Mouse (Mus musculus) kidney, postnatal 36 days (tissue): Measurements from ENCODE around the gene Stfa3.
"Not testable (repeated sequence)": the region's sequence is repeated elsewhere in the genome, so short reads cannot be mapped to it uniquely, and the experiment has no call there.

ENCODE experiments used
- DNase-seq, 2 experiments: peaks; one replicate each; pipeline ENCODE4 v3.0.0; 2021 to 2022; ENCODE audit warnings: mixed read lengths in 2 of 2

The Stfa3 gene

GRCm38 (mm10) chr16:36455342-36455802, at the start of gene Stfa3:
Stfa3 (minus strand) TSS chr16:36455392.
- DNase-seq: no peak

- no peak for DNase-seq
These were observed 47.1 kb upstream of the Stfa3 start for GRCm38 (mm10) chr16:36502286-36502685.

DNA sequence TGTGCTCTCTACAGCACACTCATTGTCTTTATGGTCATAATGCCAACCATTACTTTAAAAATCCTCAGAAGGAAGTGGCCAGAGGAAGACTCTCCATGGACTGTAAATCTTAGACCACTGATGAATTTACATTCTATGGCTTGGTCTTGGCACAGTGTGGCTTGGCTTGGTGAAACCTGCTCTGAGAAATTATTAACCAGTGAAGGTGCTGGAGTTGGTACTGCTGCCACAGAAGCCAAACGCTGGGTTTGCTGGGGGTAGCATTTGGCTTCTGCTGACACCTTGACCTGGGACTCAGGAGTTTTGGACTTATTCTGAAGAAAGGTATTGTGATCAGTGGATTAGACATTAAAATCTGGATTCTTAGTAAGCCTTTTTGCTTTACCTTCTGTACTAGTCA, 37.2 kb upstream of the Stfa3 start:
- peak; percentile 43 to 62 for DNase-seq

DNA sequence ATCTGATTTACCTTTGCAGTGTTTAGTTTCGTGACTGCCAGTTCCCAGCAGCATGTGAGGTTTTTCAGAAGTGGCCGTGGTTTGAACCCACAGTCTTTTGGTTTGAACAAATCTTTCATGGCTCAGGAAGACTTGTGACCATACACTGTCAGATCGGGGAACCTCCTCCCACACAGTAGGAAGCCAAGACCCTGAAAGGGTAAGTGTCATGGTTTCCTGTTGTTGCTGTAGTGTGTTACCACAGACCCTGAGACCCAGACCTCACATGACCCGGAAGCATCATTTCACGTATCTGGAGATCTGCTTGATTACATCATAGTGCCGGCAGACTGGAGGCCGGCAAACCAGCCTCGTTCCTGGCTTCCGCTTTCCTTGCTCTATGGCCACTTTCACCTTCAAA, 21.7 kb upstream of the Stfa3 start:
- no peak for DNase-seq

- DNase-seq: no peak
These were observed 20.3 kb upstream of the Stfa3 start for GRCm38 (mm10) chr16:36475530-36475929.

GRCm38 (mm10) chr16:36474849-36475248, 19.7 kb upstream of the Stfa3 start:
- no peak for DNase-seq

GRCm38 (mm10) chr16:36473217-36474216, 18.3 kb upstream of the Stfa3 start:
- DNase-seq: peak in 1 of 2 experiments; percentile 74

DNA sequence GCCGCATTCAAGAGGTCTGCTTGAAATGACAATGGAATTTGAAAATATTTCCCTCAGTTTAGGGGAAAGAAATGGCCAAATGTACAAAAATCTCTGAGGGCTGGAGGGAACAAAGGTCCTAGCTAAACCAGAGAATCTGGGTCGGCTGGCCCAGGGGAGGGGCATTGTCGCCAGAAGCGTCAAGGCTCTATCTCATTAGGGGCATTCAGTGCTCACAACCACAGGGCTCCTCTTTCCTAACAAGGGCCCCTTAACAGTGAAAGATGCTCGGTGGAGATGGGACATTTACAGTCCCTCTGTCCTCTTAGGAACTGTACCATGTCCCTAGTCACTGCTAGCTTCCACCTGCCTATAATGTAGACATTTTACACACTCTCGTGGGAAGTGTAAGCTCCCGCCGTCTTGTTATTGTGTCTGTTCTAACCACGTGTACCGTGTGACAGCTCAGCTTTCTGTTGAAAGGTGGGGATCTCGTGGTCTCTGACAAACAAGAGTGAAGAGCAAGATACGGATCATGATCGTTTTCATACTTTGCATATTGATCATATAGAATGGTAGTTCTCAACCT, 16.0 kb upstream of the Stfa3 start:
- no peak for DNase-seq

DNA sequence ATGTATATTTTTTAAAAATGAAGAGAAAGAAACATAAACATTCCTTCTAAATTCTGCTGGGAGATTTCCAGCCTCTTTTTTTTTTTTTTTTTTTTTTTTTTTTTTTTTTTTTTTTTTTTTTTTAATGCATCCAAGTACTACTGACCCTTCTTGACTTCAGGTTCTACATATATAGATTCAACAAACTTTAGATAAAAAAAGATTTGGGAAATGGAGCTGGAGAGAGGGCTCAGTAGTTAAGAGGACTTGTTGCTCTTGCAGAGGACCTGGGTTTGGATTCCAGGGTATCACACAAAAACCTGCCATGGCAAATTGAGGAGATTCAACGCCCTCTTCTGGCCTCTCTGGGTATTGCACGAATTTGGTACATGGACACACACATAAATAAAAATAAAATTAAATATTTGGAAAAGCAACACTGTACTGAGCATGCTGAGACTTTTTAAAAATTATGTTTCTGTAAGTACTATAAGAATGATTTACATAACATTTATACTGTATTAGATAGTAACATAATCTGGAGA, 14.8 kb upstream of the Stfa3 start:
- DNase-seq: peak in 1 of 2 experiments; percentile 70

GRCm38 (mm10) chr16:36469367-36469766, 14.2 kb upstream of the Stfa3 start:
- no peak for DNase-seq

GRCm38 (mm10) chr16:36468862-36469261, 13.7 kb upstream of the Stfa3 start:
- peak in 1 of 2 experiments; percentile 22 for DNase-seq

DNA sequence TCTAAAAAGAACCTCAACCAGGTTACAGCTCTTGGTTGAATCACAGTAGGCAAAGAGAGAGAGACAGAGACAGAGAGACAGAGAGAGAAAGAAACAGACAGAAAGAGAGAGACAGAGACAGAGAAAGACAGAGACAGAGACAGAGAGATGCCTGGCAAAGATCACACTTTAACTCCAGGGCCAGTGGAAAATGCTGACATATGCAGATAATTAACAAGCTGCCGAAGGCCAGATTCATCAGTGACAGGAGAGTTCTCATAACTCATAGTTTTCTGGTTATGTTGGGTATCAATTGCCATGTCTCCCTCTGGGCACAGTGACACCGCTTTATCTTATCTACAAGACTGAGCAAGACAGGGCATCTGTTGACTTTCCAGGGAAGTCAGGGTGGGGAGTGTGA, 12.7 kb upstream of the Stfa3 start:
- DNase-seq: no peak

DNA sequence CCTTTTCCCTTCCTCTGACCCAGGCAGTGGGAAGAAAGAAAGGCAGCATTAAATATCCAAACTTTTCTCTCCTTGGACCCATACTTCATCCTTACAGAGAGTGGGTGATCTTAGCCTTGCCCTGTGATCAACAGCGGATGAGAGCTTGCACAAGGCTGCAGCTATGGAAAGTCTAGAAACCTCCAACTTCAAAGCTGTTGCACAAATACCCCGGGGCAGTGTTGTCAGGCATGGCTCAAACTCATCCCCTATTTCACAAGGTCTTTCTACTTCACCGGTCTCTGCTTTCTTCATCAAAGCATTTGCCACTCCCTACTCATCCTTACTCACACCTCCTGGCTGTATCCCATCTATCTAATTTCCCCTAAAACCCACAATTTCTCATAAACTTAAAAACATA, 10.2 kb upstream of the Stfa3 start:
- no peak for DNase-seq

- DNase-seq: no peak
These were observed 8.9 kb upstream of the Stfa3 start for GRCm38 (mm10) chr16:36464076-36464475.

DNA sequence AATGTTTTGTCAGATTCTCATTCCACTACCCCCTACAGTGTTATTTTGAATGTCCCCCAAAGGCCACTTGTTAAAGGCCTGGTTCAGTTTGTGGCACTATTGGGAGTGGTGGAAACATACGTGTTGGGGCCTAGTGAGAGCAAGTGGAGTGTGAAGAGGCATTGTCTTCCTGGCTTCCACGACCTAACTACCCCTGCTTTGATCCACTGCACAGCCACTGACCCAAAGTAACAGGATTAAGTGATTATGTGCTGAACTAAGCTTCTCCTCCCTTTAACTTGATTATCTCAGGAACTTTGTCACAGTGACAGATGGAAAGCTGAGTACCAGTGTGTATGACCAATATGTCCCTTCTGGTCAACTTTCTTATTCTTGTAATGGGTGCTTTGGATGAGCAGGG, 5.2 kb upstream of the Stfa3 start:
- DNase-seq: no peak

GRCm38 (mm10) chr16:36420979-36421378, 34.2 kb downstream of the Stfa3 start:
- DNase-seq: not testable (repeated sequence)

- no peak for DNase-seq
These were observed 46.8 kb downstream of the Stfa3 start, which contains the start of gene Stfa2 for GRCm38 (mm10) chr16:36408357-36408756. Stfa2 (minus strand) TSS chr16:36408457.
